Mouse (Mus musculus) bone marrow macrophage, adult 2 months (primary cell): ENCODE results near the gene Jak3.

Source experiments
- CTCF ChIP-seq: IDR thresholded peaks from 2 replicates; pipeline ENCODE4 v1.5.1; 2012; ENCODE audit warnings: low read depth, mild to moderate bottlenecking, low read length, moderate library complexity
- POLR2A ChIP-seq: IDR thresholded peaks from 2 replicates; pipeline ENCODE4 v1.6.1; 2012; ENCODE audit warnings: mild to moderate bottlenecking, low read depth, low read length, borderline replicate concordance

GRCm38 (mm10) chr8:71629096-71629697 is 46.9 kb upstream of the Jak3 start:
- TF ChIP-seq CTCF (no peak), POLR2A (0 out of 2 replicates have a peak, but pooled peaks have one; percentile 49)
